In genomic region chr12:112616668-112617067, GRCm38 (mm10) we compare ENCODE assay signal across 18 mouse cellular contexts. TPM values are rescaled to one million over a fixed set of nuclear protein-coding genes. Genes with fewer than 3 reads are reported as not detected.
DNase-seq lines count a peak whose midpoint lies in the region; ATAC-seq and TF ChIP-seq lines count a peak whose summit lies in the region.
"Had no signal": no experiment of that assay in that cellular context is flagged by ENCODE, and none has a peak within 500 bp of the region (broad histone marks: within the 10 kb centered on the region; RNA-seq: fewer than 3 reads in every experiment).

No protein-coding gene starts in this region.

- no peak for ATAC-seq in liver, embryonic 16.5 days (ENCODE audit: low read depth)
- ATAC-seq in liver, embryonic 12.5 days = no peak
- ATAC-seq in forebrain, embryonic 11.5 days (replicated peaks; ENCODE audit: low FRiP score) = no peak

- H3K9me3 ChIP-seq in liver, embryonic 16.5 days (replicated peaks; ENCODE audit: control insufficient read depth, low read length) = no peaks in the 10 kb centered on the region
- no peaks in the 10 kb centered on the region for H3K9me3 ChIP-seq in liver, embryonic 12.5 days (replicated peaks)
- H3K9me3 ChIP-seq in CH12.LX (replicated peaks; ENCODE audit: low read length) = no peaks in the 10 kb centered on the region
- no peaks in the 10 kb centered on the region for H3K9me3 ChIP-seq in forebrain, embryonic 11.5 days (ENCODE audit: control insufficient read depth, low read length)
- H3K9me3 ChIP-seq in midbrain, embryonic 10.5 days (replicated peaks) = no peaks in the 10 kb centered on the region
- H3K9me3 ChIP-seq: embryonic facial prominence, embryonic 15.5 days; forebrain, embryonic 12.5 days; hindbrain, embryonic 12.5 days; neural tube, embryonic 12.5 days had no signal

- DNase-seq in gastrocnemius, adult 2 months = no peak
- no peak for DNase-seq in gastrocnemius, postnatal 10 days
- peak; percentile 91 for DNase-seq in CH12.LX (ENCODE audit: extremely low read depth)
- no peak for DNase-seq in forebrain, embryonic 11.5 days (ENCODE audit: low spot score)
- DNase-seq in midbrain, embryonic 10.5 days (ENCODE audit: low spot score) = no peak
- DNase-seq: cerebellum, adult 9-11 months; embryo, embryonic 11 days; gastrocnemius, postnatal 25 days; lung, postnatal 10 days had no signal

- peaks cover 11% of the 10 kb centered on the region for H3K4me1 ChIP-seq in liver, embryonic 16.5 days (ENCODE audit: control insufficient read depth, low read depth, low read length)
- peaks cover 43% of the 10 kb centered on the region for H3K4me1 ChIP-seq in liver, embryonic 12.5 days
- H3K4me1 ChIP-seq in CH12.LX (ENCODE audit: control insufficient read depth in 1 of 2, insufficient read depth in 2 of 2) = peaks cover 37 to 94% of the 10 kb centered on the region in 2 experiments
- peaks cover 62% of the 10 kb centered on the region for H3K4me1 ChIP-seq in olfactory bulb, adult 2 months (ENCODE audit: control insufficient read depth, insufficient read depth, low read length)
- peaks cover 12% of the 10 kb centered on the region; the same call in 1 of the 2 replicates for H3K4me1 ChIP-seq in forebrain, embryonic 11.5 days (replicated peaks; ENCODE audit: control insufficient read depth, insufficient read depth, low read length)
- peaks cover 43% of the 10 kb centered on the region for H3K4me1 ChIP-seq in midbrain, embryonic 10.5 days

- in situ Hi-C loops in CH12.LX (cut with MboI; ENCODE audit: low pct_ligation_motif_present, low pct_unique_long_range_greater_than_20kb, low sequenced_read_pairs) = no loop called here

- no peak for TF ChIP-seq CTCF in gastrocnemius, adult 2 months (IDR thresholded peaks at IDR 0.05)
- TF ChIP-seq CTCF in CH12.LX (conservative IDR thresholded peaks at IDR 0.05 in 1 of 2, IDR thresholded peaks at IDR 0.05 in 1 of 2; ENCODE audit: low read depth in 2 of 2, low read length in 2 of 2) = no peak
- no peak for TF ChIP-seq CTCF in olfactory bulb, adult 2 months (IDR thresholded peaks at IDR 0.05; ENCODE audit: insufficient read depth, low read depth, low read length)

- no peaks in the 10 kb centered on the region for H3K36me3 ChIP-seq in liver, embryonic 16.5 days (ENCODE audit: control insufficient read depth, insufficient read depth)
- H3K36me3 ChIP-seq in liver, embryonic 12.5 days = peaks cover 18% of the 10 kb centered on the region
- H3K36me3 ChIP-seq in CH12.LX (replicated peaks in 1 of 2; ENCODE audit: control insufficient read depth in 1 of 2, insufficient read depth in 1 of 2, low read length in 1 of 2) = peaks cover 32 to 44% of the 10 kb centered on the region in 2 experiments
- no peaks in the 10 kb centered on the region for H3K36me3 ChIP-seq in forebrain, embryonic 11.5 days (ENCODE audit: control insufficient read depth, insufficient read depth, low read length)
- no peaks in the 10 kb centered on the region for H3K36me3 ChIP-seq in midbrain, embryonic 10.5 days
- H3K36me3 ChIP-seq: forebrain, embryonic 12.5 days; hindbrain, embryonic 12.5 days; neural tube, embryonic 12.5 days had no signal

- peak overlapping the region; percentile 99; the same call in 1 of the 2 replicates for H3K27ac ChIP-seq in gastrocnemius, adult 2 months
- peak overlapping the region; percentile 19; the same call in 1 of the 2 replicates for H3K27ac ChIP-seq in liver, embryonic 16.5 days (ENCODE audit: low read length)
- H3K27ac ChIP-seq in liver, embryonic 12.5 days = no peak overlapping the region
- H3K27ac ChIP-seq in CH12.LX (ENCODE audit: insufficient read depth, low read depth) = peak overlapping the region; percentile 75
- peak overlapping the region; percentile 44; the same call in 1 of the 2 replicates for H3K27ac ChIP-seq in olfactory bulb, adult 2 months (ENCODE audit: insufficient read depth, low read depth, low read length)
- H3K27ac ChIP-seq in forebrain, embryonic 11.5 days (ENCODE audit: low read depth, low read length) = no peak overlapping the region
- no peak overlapping the region for H3K27ac ChIP-seq in midbrain, embryonic 10.5 days (replicated peaks)
- H3K27ac ChIP-seq: embryonic facial prominence, embryonic 15.5 days; forebrain, embryonic 12.5 days; hindbrain, embryonic 12.5 days; liver, embryonic 14.5 days; neural tube, embryonic 12.5 days had no signal

- no peak overlapping the region for H3K4me3 ChIP-seq in gastrocnemius, adult 2 months
- H3K4me3 ChIP-seq in liver, embryonic 16.5 days (ENCODE audit: low read depth, low read length) = no peak overlapping the region
- H3K4me3 ChIP-seq in liver, embryonic 12.5 days = no peak overlapping the region
- H3K4me3 ChIP-seq in CH12.LX (replicated peaks in 1 of 3; ENCODE audit: low read depth in 2 of 3, low read length in 2 of 3, poor library complexity in 1 of 3) = no peak overlapping the region
- no peak overlapping the region for H3K4me3 ChIP-seq in olfactory bulb, adult 2 months (ENCODE audit: insufficient read depth, low read depth, low read length)
- no peak overlapping the region for H3K4me3 ChIP-seq in forebrain, embryonic 11.5 days (ENCODE audit: low read depth, low read length)
- H3K4me3 ChIP-seq in midbrain, embryonic 10.5 days = no peak overlapping the region
- H3K4me3 ChIP-seq: embryonic facial prominence, embryonic 15.5 days; forebrain, embryonic 12.5 days; hindbrain, embryonic 12.5 days; neural tube, embryonic 12.5 days had no signal

- H3K27me3 ChIP-seq in liver, embryonic 16.5 days (ENCODE audit: control insufficient read depth, insufficient read depth, low read depth, low read length) = peaks cover 16% of the 10 kb centered on the region
- peaks cover 35% of the 10 kb centered on the region for H3K27me3 ChIP-seq in liver, embryonic 12.5 days (replicated peaks)
- H3K27me3 ChIP-seq in CH12.LX (replicated peaks) = no peaks in the 10 kb centered on the region
- H3K27me3 ChIP-seq in forebrain, embryonic 11.5 days (ENCODE audit: control insufficient read depth, insufficient read depth, low read length) = peaks cover 16% of the 10 kb centered on the region
- peaks cover 42% of the 10 kb centered on the region for H3K27me3 ChIP-seq in midbrain, embryonic 10.5 days (ENCODE audit: low read depth, poor library complexity, severe bottlenecking)

- no peak for TF ChIP-seq POLR2A in CH12.LX (IDR thresholded peaks at IDR 0.05; ENCODE audit: low read depth, low read length)
- no peak for TF ChIP-seq POLR2A in olfactory bulb, adult 2 months (IDR thresholded peaks at IDR 0.05; ENCODE audit: insufficient read depth, low read depth, low read length)

- H3K79me2 ChIP-seq in CH12.LX (replicated peaks; ENCODE audit: control insufficient read depth, extremely low read depth, insufficient read depth, poor library complexity, severe bottlenecking) = no peaks in the 10 kb centered on the region

- 56% methylated on average over 9 of the region's 9 CpGs for WGBS in liver, embryonic 16.5 days (ENCODE audit: insufficient replicate concordance)
- 59% methylated on average over 9 of the region's 9 CpGs for WGBS in liver, embryonic 12.5 days (ENCODE audit: insufficient replicate concordance)
- WGBS in olfactory bulb, adult 2 months = 73% methylated on average over 9 of the region's 9 CpGs
- 66% methylated on average over 9 of the region's 9 CpGs for WGBS in forebrain, embryonic 11.5 days
- 64% methylated on average over 9 of the region's 9 CpGs for WGBS in midbrain, embryonic 10.5 days

- TF ChIP-seq EP300 in CH12.LX (IDR thresholded peaks at IDR 0.05; ENCODE audit: low read length) = no peak; the same call in 1 of the 2 replicates

- no peak overlapping the region for H3K9ac ChIP-seq in liver, embryonic 16.5 days (ENCODE audit: low read depth, low read length)
- no peak overlapping the region for H3K9ac ChIP-seq in liver, embryonic 12.5 days
- no peak overlapping the region for H3K9ac ChIP-seq in CH12.LX (ENCODE audit: insufficient read depth, low read depth)
- no peak overlapping the region for H3K9ac ChIP-seq in forebrain, embryonic 11.5 days (ENCODE audit: low read length)
- H3K9ac ChIP-seq: embryonic facial prominence, embryonic 15.5 days; forebrain, embryonic 12.5 days; hindbrain, embryonic 12.5 days; liver, embryonic 14.5 days; neural tube, embryonic 12.5 days had no signal

- H3K4me2 ChIP-seq in liver, embryonic 16.5 days (ENCODE audit: low read depth, low read length) = no peak overlapping the region
- H3K4me2 ChIP-seq in liver, embryonic 12.5 days = no peak overlapping the region
- 0 out of 2 replicates have a peak overlapping the region, but pooled peaks have one; percentile 13 for H3K4me2 ChIP-seq in CH12.LX (ENCODE audit: insufficient read depth, low read depth, poor library complexity, severe bottlenecking)
- no peak overlapping the region for H3K4me2 ChIP-seq in forebrain, embryonic 11.5 days (ENCODE audit: low read depth, low read length, severe bottlenecking)
- H3K4me2 ChIP-seq: embryonic facial prominence, embryonic 15.5 days; forebrain, embryonic 12.5 days; heart, embryonic 11.5 days; hindbrain, embryonic 12.5 days; neural tube, embryonic 12.5 days had no signal

- intact Hi-C loops in gastrocnemius, adult 2 months (cut with DNase I) = no loop called here

- TF ChIP-seq RAD21 in CH12.LX (IDR thresholded peaks at IDR 0.05; ENCODE audit: low read depth, low read length) = no peak

- dilution Hi-C loops in CH12.LX (cut with MboI; ENCODE audit: extremely low pct_ligation_motif_present, extremely low pct_unique_long_range_greater_than_20kb, low sequenced_read_pairs) = no loop called here

RNA-seq across cellular contexts. Expression of gene Adssl1, which starts 3.2 kb away (rescaled TPM):
- 1,000 to 10,000 TPM; 1,028 to 1,061 TPM for total RNA-seq in gastrocnemius, adult 2 months (2021)
- 100 to 1,000 TPM; 340 to 358 TPM for total RNA-seq in gastrocnemius, postnatal 10 days (2021)
- 12.4 and 14.0 TPM in 2 replicates for polyA plus RNA-seq in liver, embryonic 16.5 days (2015; fragmentation: Nextera tagmentation; extraction: Ambion mirVana)
- polyA plus RNA-seq in liver, embryonic 12.5 days (2016; fragmentation: Nextera tagmentation; extraction: Ambion mirVana) = 5.2 and 5.6 TPM in 2 replicates
- total RNA-seq in CH12.LX (2012; rRNA removed) (9.4 and 10.7 TPM in 2 replicates), CH12.LX (2014; rRNA removed) (10.2 and 11.8 TPM in 2 replicates)
- 29.4 and 37.1 TPM in 2 replicates for polyA plus RNA-seq in CH12.LX (2012; ENCODE audit: insufficient read length, low read depth)
- not detected in 2 replicates for polyA plus RNA-seq in olfactory bulb, adult 2 months (2012; ENCODE audit: insufficient read depth, insufficient read length, low replicate concordance, missing spikeins)
- 1.9 and 2.1 TPM in 2 replicates for polyA plus RNA-seq in forebrain, embryonic 11.5 days (2014; fragmentation: Nextera tagmentation; extraction: Ambion mirVana)
- polyA plus RNA-seq in midbrain, embryonic 10.5 days (2016; fragmentation: Nextera tagmentation; extraction: Ambion mirVana) = 2.9 and 3.4 TPM in 2 replicates

RNA-seq across cellular contexts. Expression of gene Siva1, which starts 27.8 kb away (rescaled TPM):
- 10 to 100 TPM; 18.6 to 25.3 TPM for total RNA-seq in gastrocnemius, adult 2 months (2021)
- 10 to 100 TPM; 27.2 to 28.1 TPM for total RNA-seq in gastrocnemius, postnatal 10 days (2021)
- 84.7 and 89.5 TPM in 2 replicates for polyA plus RNA-seq in liver, embryonic 16.5 days (2015; fragmentation: Nextera tagmentation; extraction: Ambion mirVana)
- 126 and 137 TPM in 2 replicates for polyA plus RNA-seq in liver, embryonic 12.5 days (2016; fragmentation: Nextera tagmentation; extraction: Ambion mirVana)
- 137 and 149 TPM in 2 replicates for total RNA-seq in CH12.LX (2012; rRNA removed)
- total RNA-seq in CH12.LX (2014; rRNA removed) = 78.1 and 81.9 TPM in 2 replicates
- 135 and 158 TPM in 2 replicates for polyA plus RNA-seq in CH12.LX (2012; ENCODE audit: insufficient read length, low read depth)
- not detected in 2 replicates for polyA plus RNA-seq in olfactory bulb, adult 2 months (2012; ENCODE audit: insufficient read depth, insufficient read length, low replicate concordance, missing spikeins)
- polyA plus RNA-seq in forebrain, embryonic 11.5 days (2014; fragmentation: Nextera tagmentation; extraction: Ambion mirVana) = 227 and 257 TPM in 2 replicates
- polyA plus RNA-seq in midbrain, embryonic 10.5 days (2016; fragmentation: Nextera tagmentation; extraction: Ambion mirVana) = 306 and 361 TPM in 2 replicates

RNA-seq across cellular contexts. Expression of gene Inf2, which starts 28.1 kb away (rescaled TPM):
- 10 to 100 TPM in 1 of 2 experiments, 1 to 10 TPM in 1; 8.2 to 13.0 TPM for total RNA-seq in gastrocnemius, adult 2 months (2021)
- 10 to 100 TPM; 16.8 to 22.5 TPM for total RNA-seq in gastrocnemius, postnatal 10 days (2021)
- polyA plus RNA-seq in liver, embryonic 16.5 days (2015; fragmentation: Nextera tagmentation; extraction: Ambion mirVana) = 1.2 and 2.7 TPM in 2 replicates
- polyA plus RNA-seq in liver, embryonic 12.5 days (2016; fragmentation: Nextera tagmentation; extraction: Ambion mirVana) = 2.2 and 2.7 TPM in 2 replicates
- total RNA-seq in CH12.LX (2012; rRNA removed) (29.7 and 36.6 TPM in 2 replicates), CH12.LX (2014; rRNA removed) (13.5 and 13.9 TPM in 2 replicates)
- polyA plus RNA-seq in CH12.LX (2012; ENCODE audit: insufficient read length, low read depth) = 129 and 131 TPM in 2 replicates
- polyA plus RNA-seq in olfactory bulb, adult 2 months (2012; ENCODE audit: insufficient read depth, insufficient read length, low replicate concordance, missing spikeins) = not detected in 2 replicates
- 1.6 and 2.4 TPM in 2 replicates for polyA plus RNA-seq in forebrain, embryonic 11.5 days (2014; fragmentation: Nextera tagmentation; extraction: Ambion mirVana)
- polyA plus RNA-seq in midbrain, embryonic 10.5 days (2016; fragmentation: Nextera tagmentation; extraction: Ambion mirVana) = 1.7 and 1.8 TPM in 2 replicates

RNA-seq across cellular contexts. Expression of gene Akt1, which starts 58.0 kb away (rescaled TPM):
- 10 to 100 TPM; 50.9 to 59.3 TPM for total RNA-seq in gastrocnemius, adult 2 months (2021)
- total RNA-seq in gastrocnemius, postnatal 10 days (2021) = 100 to 1,000 TPM; 133 to 142 TPM
- polyA plus RNA-seq in liver, embryonic 16.5 days (2015; fragmentation: Nextera tagmentation; extraction: Ambion mirVana) = 8.6 and 8.9 TPM in 2 replicates
- polyA plus RNA-seq in liver, embryonic 12.5 days (2016; fragmentation: Nextera tagmentation; extraction: Ambion mirVana) = 76.6 and 81.8 TPM in 2 replicates
- total RNA-seq in CH12.LX (2012; rRNA removed) (66.6 and 79.9 TPM in 2 replicates), CH12.LX (2014; rRNA removed) (69.8 and 74.4 TPM in 2 replicates)
- 144 and 178 TPM in 2 replicates for polyA plus RNA-seq in CH12.LX (2012; ENCODE audit: insufficient read length, low read depth)
- not detected in 2 replicates for polyA plus RNA-seq in olfactory bulb, adult 2 months (2012; ENCODE audit: insufficient read depth, insufficient read length, low replicate concordance, missing spikeins)
- polyA plus RNA-seq in forebrain, embryonic 11.5 days (2014; fragmentation: Nextera tagmentation; extraction: Ambion mirVana) = 99.4 and 123 TPM in 2 replicates
- polyA plus RNA-seq in midbrain, embryonic 10.5 days (2016; fragmentation: Nextera tagmentation; extraction: Ambion mirVana) = 44.5 and 46.2 TPM in 2 replicates

Comparison
In these comparisons a context has a peak if more than half of its experiments do, and no peak if none do; other contexts are left out.
1. H3K27ac ChIP-seq: peak in gastrocnemius, adult 2 months (single experiment), liver, embryonic 16.5 days (single experiment), CH12.LX (single experiment) and olfactory bulb, adult 2 months (single experiment); none in liver, embryonic 12.5 days (single experiment), forebrain, embryonic 11.5 days (single experiment) and midbrain, embryonic 10.5 days (single experiment).
2. RNA of gene Siva1, which starts 27.8 kb away (polyA plus RNA-seq): 306 to 361 TPM in midbrain, embryonic 10.5 days, 227 to 257 TPM in forebrain, embryonic 11.5 days, 126 to 137 TPM in liver, embryonic 12.5 days, 135 to 158 TPM in CH12.LX and 84.7 to 89.5 TPM in liver, embryonic 16.5 days; not detected in olfactory bulb, adult 2 months; every median in the first group is over 10 times any median in the second.